Mouse (Mus musculus): ENCODE measurements around the gene Dsp. TPM values are rescaled to one million over a fixed set of nuclear protein-coding genes. Genes with fewer than 3 reads are reported as not detected.

The Dsp gene
- polyA plus RNA-seq (2014; fragmentation: Nextera tagmentation; extraction: Ambion mirVana) = 0.20 and 0.27 TPM in 2 replicates

- peak; percentile 63 for DNase-seq (ENCODE audit: low spot score)
- H3K9me3 ChIP-seq (replicated peaks; ENCODE audit: control insufficient read depth, low read length) = no peaks in the 10 kb centered on the region
- H3K27me3 ChIP-seq (replicated peaks; ENCODE audit: control insufficient read depth, insufficient read depth, low read length) = peaks cover 44% of the 10 kb centered on the region
- WGBS = under 1% methylated on average over 49 of the region's 58 CpGs
- H3K36me3 ChIP-seq (ENCODE audit: control insufficient read depth, insufficient read depth, low read length) = no peaks in the 10 kb centered on the region
- H3K9ac ChIP-seq (ENCODE audit: low read length) = peak within 1 kb of the TSS; percentile 48; the same call in 1 of the 2 replicates
- H3K4me2 ChIP-seq (ENCODE audit: low read length) = peak within 1 kb of the TSS; percentile 65
- ATAC-seq = peak; percentile 81
- H3K27ac ChIP-seq (ENCODE audit: low read depth, low read length) = no peak within 1 kb of the TSS
- H3K4me1 ChIP-seq (ENCODE audit: control insufficient read depth, insufficient read depth, low read length) = peaks cover 7% of the 10 kb centered on the region; the same call in 1 of the 2 replicates
- H3K4me3 ChIP-seq (ENCODE audit: low read depth, low read length) = peak within 1 kb of the TSS; percentile 35
Observed at GRCm38 (mm10) chr13:38151069-38151588, at the start of gene Dsp. TSS of gene Dsp (plus strand) at chr13:38151294.

GRCm38 (mm10) chr13:38103406-38103805 is 47.7 kb upstream of the Dsp start:
- Histone ChIP-seq H3K36me3 (ENCODE audit: control insufficient read depth, insufficient read depth, low read length) (no peaks in the 10 kb centered on the region), H3K9ac (ENCODE audit: low read length) (no peak overlapping the region), H3K27ac (ENCODE audit: low read depth, low read length) (no peak overlapping the region), H3K4me3 (ENCODE audit: low read depth, low read length) (no peak overlapping the region), H3K4me1 (ENCODE audit: control insufficient read depth, insufficient read depth, low read length) (no peaks in the 10 kb centered on the region), H3K4me2 (ENCODE audit: low read length) (no peak overlapping the region), H3K27me3 (replicated peaks; ENCODE audit: control insufficient read depth, insufficient read depth, low read length) (no peaks in the 10 kb centered on the region), H3K9me3 (replicated peaks; ENCODE audit: control insufficient read depth, low read length) (no peaks in the 10 kb centered on the region)
- WGBS = 81% methylated on average over 4 of the region's 4 CpGs
- ATAC-seq = no peak
- DNase-seq (ENCODE audit: low spot score) = no peak

- no peaks in the 10 kb centered on the region for H3K36me3 ChIP-seq (ENCODE audit: control insufficient read depth, insufficient read depth, low read length)
- H3K4me1 ChIP-seq (ENCODE audit: control insufficient read depth, insufficient read depth, low read length) = no peaks in the 10 kb centered on the region
- DNase-seq (ENCODE audit: low spot score) = no peak
- H3K27me3 ChIP-seq (replicated peaks; ENCODE audit: control insufficient read depth, insufficient read depth, low read length) = no peaks in the 10 kb centered on the region
- H3K9ac ChIP-seq (ENCODE audit: low read length) = no peak overlapping the region
- H3K4me3 ChIP-seq (ENCODE audit: low read depth, low read length) = no peak overlapping the region
- H3K27ac ChIP-seq (ENCODE audit: low read depth, low read length) = no peak overlapping the region
- no peaks in the 10 kb centered on the region for H3K9me3 ChIP-seq (replicated peaks; ENCODE audit: control insufficient read depth, low read length)
- WGBS = 92% methylated on average over 10 of the region's 10 CpGs
- H3K4me2 ChIP-seq (ENCODE audit: low read length) = no peak overlapping the region
- ATAC-seq = no peak
Observed at GRCm38 (mm10) chr13:38104501-38104900, 46.6 kb upstream of the Dsp start.

- no peak for DNase-seq (ENCODE audit: low spot score)
- 71% methylated on average over 9 of the region's 9 CpGs for WGBS
- no peak overlapping the region for H3K4me2 ChIP-seq (ENCODE audit: low read length)
- H3K27me3 ChIP-seq (replicated peaks; ENCODE audit: control insufficient read depth, insufficient read depth, low read length) = no peaks in the 10 kb centered on the region
- no peaks in the 10 kb centered on the region for H3K9me3 ChIP-seq (replicated peaks; ENCODE audit: control insufficient read depth, low read length)
- no peak overlapping the region for H3K4me3 ChIP-seq (ENCODE audit: low read depth, low read length)
- no peak overlapping the region for H3K27ac ChIP-seq (ENCODE audit: low read depth, low read length)
- no peak for ATAC-seq
- H3K36me3 ChIP-seq (ENCODE audit: control insufficient read depth, insufficient read depth, low read length) = no peaks in the 10 kb centered on the region
- H3K9ac ChIP-seq (ENCODE audit: low read length) = no peak overlapping the region
- H3K4me1 ChIP-seq (ENCODE audit: control insufficient read depth, insufficient read depth, low read length) = no peaks in the 10 kb centered on the region
Observed at GRCm38 (mm10) chr13:38109081-38109480, 42.0 kb upstream of the Dsp start.

GRCm38 (mm10) chr13:38122321-38122720 is 28.8 kb upstream of the Dsp start:
- DNase-seq (ENCODE audit: low spot score) (no peak), ATAC-seq (no peak)
- H3K9me3 ChIP-seq (replicated peaks; ENCODE audit: control insufficient read depth, low read length) = no peaks in the 10 kb centered on the region
- no peaks in the 10 kb centered on the region for H3K27me3 ChIP-seq (replicated peaks; ENCODE audit: control insufficient read depth, insufficient read depth, low read length)
- no peak overlapping the region for H3K27ac ChIP-seq (ENCODE audit: low read depth, low read length)
- no peak overlapping the region for H3K4me3 ChIP-seq (ENCODE audit: low read depth, low read length)
- H3K4me1 ChIP-seq (ENCODE audit: control insufficient read depth, insufficient read depth, low read length) = no peaks in the 10 kb centered on the region
- H3K9ac ChIP-seq (ENCODE audit: low read length) = no peak overlapping the region
- H3K4me2 ChIP-seq (ENCODE audit: low read length) = no peak overlapping the region
- H3K36me3 ChIP-seq (ENCODE audit: control insufficient read depth, insufficient read depth, low read length) = no peaks in the 10 kb centered on the region
- 93% methylated on average over 9 of the region's 9 CpGs for WGBS

- no peak for DNase-seq (ENCODE audit: low spot score)
- Histone ChIP-seq H3K4me3 (ENCODE audit: low read depth, low read length) (no peak overlapping the region), H3K9ac (ENCODE audit: low read length) (no peak overlapping the region), H3K4me1 (ENCODE audit: control insufficient read depth, insufficient read depth, low read length) (no peaks in the 10 kb centered on the region), H3K36me3 (ENCODE audit: control insufficient read depth, insufficient read depth, low read length) (no peaks in the 10 kb centered on the region), H3K4me2 (ENCODE audit: low read length) (no peak overlapping the region), H3K27ac (ENCODE audit: low read depth, low read length) (no peak overlapping the region), H3K9me3 (replicated peaks; ENCODE audit: control insufficient read depth, low read length) (no peaks in the 10 kb centered on the region), H3K27me3 (replicated peaks; ENCODE audit: control insufficient read depth, insufficient read depth, low read length) (no peaks in the 10 kb centered on the region)
- 79% methylated on average over 4 of the region's 4 CpGs for WGBS
- ATAC-seq = no peak
Observed at GRCm38 (mm10) chr13:38123666-38124065, 27.4 kb upstream of the Dsp start.

- H3K27ac ChIP-seq (ENCODE audit: low read depth, low read length) = no peak overlapping the region
- H3K4me2 ChIP-seq (ENCODE audit: low read length) = no peak overlapping the region
- WGBS = 88% methylated on average over 3 of the region's 3 CpGs
- H3K4me3 ChIP-seq (ENCODE audit: low read depth, low read length) = no peak overlapping the region
- no peaks in the 10 kb centered on the region for H3K9me3 ChIP-seq (replicated peaks; ENCODE audit: control insufficient read depth, low read length)
- no peaks in the 10 kb centered on the region for H3K36me3 ChIP-seq (ENCODE audit: control insufficient read depth, insufficient read depth, low read length)
- no peak for ATAC-seq
- H3K27me3 ChIP-seq (replicated peaks; ENCODE audit: control insufficient read depth, insufficient read depth, low read length) = no peaks in the 10 kb centered on the region
- no peak for DNase-seq (ENCODE audit: low spot score)
- no peaks in the 10 kb centered on the region for H3K4me1 ChIP-seq (ENCODE audit: control insufficient read depth, insufficient read depth, low read length)
- H3K9ac ChIP-seq (ENCODE audit: low read length) = no peak overlapping the region
Observed at GRCm38 (mm10) chr13:38127683-38128082, 23.4 kb upstream of the Dsp start.

GRCm38 (mm10) chr13:38128246-38128645 is 22.8 kb upstream of the Dsp start:
- ATAC-seq = no peak
- H3K9me3 ChIP-seq (replicated peaks; ENCODE audit: control insufficient read depth, low read length) = no peaks in the 10 kb centered on the region

GRCm38 (mm10) chr13:38129492-38129891 is 21.6 kb upstream of the Dsp start:
- H3K4me2 ChIP-seq (ENCODE audit: low read length) = no peak overlapping the region
- H3K27ac ChIP-seq (ENCODE audit: low read depth, low read length) = no peak overlapping the region
- no peaks in the 10 kb centered on the region for H3K27me3 ChIP-seq (replicated peaks; ENCODE audit: control insufficient read depth, insufficient read depth, low read length)
- WGBS = 83% methylated on average over 2 of the region's 2 CpGs
- H3K36me3 ChIP-seq (ENCODE audit: control insufficient read depth, insufficient read depth, low read length) = no peaks in the 10 kb centered on the region
- H3K4me1 ChIP-seq (ENCODE audit: control insufficient read depth, insufficient read depth, low read length) = no peaks in the 10 kb centered on the region
- H3K9me3 ChIP-seq (replicated peaks; ENCODE audit: control insufficient read depth, low read length) = no peaks in the 10 kb centered on the region
- no peak overlapping the region for H3K4me3 ChIP-seq (ENCODE audit: low read depth, low read length)
- no peak for ATAC-seq
- H3K9ac ChIP-seq (ENCODE audit: low read length) = no peak overlapping the region
- DNase-seq (ENCODE audit: low spot score) = no peak

More at GRCm38 (mm10) chr13:38128246-38128645, 22.8 kb upstream of the Dsp start:
- H3K36me3 ChIP-seq (ENCODE audit: control insufficient read depth, insufficient read depth, low read length) = no peaks in the 10 kb centered on the region
- H3K4me3 ChIP-seq (ENCODE audit: low read depth, low read length) = no peak overlapping the region
- H3K4me2 ChIP-seq (ENCODE audit: low read length) = no peak overlapping the region
- H3K27ac ChIP-seq (ENCODE audit: low read depth, low read length) = no peak overlapping the region
- H3K9ac ChIP-seq (ENCODE audit: low read length) = no peak overlapping the region
- WGBS = 94% methylated on average over 3 of the region's 3 CpGs
- no peaks in the 10 kb centered on the region for H3K4me1 ChIP-seq (ENCODE audit: control insufficient read depth, insufficient read depth, low read length)
- H3K27me3 ChIP-seq (replicated peaks; ENCODE audit: control insufficient read depth, insufficient read depth, low read length) = no peaks in the 10 kb centered on the region
- DNase-seq (ENCODE audit: low spot score) = no peak
